Mouse (Mus musculus) kidney, embryonic 16.5 days (tissue): ENCODE results near the gene Cul1. TPM values are rescaled to one million over a fixed set of nuclear protein-coding genes. Genes with fewer than 3 reads are reported as not detected.

Experiments
- ATAC-seq: fragments of 200-750 bp; cut with Nextera tagmentation; 2 replicates; pipeline ENCODE4 v1.8.0; 2017; ENCODE audit warnings: moderate TSS enrichment; ENCODE audit not compliant: low FRiP score, low TSS enrichment
- H3K27ac ChIP-seq: fragments of 300-500 bp; sonication (generic); 2 replicates; pipeline ENCODE4 v1.5.1; 2014; ENCODE audit warnings: low read length
- H3K27me3 ChIP-seq: fragments of 300-500 bp; sonication (generic); 2 replicates; pipeline ENCODE4 v1.6.1; 2014; ENCODE audit warnings: low read length, control low read depth, mixed read lengths; ENCODE audit not compliant: insufficient read depth
- H3K36me3 ChIP-seq: fragments of 300-500 bp; sonication (generic); 2 replicates; pipeline ENCODE4 v1.6.1; 2014; ENCODE audit warnings: low read length, control low read depth, mixed read lengths; ENCODE audit not compliant: insufficient read depth
- H3K4me1 ChIP-seq: fragments of 300-500 bp; sonication (generic); 2 replicates; pipeline ENCODE4 v1.6.1; 2014; ENCODE audit warnings: low read length, control low read depth, mixed read lengths; ENCODE audit not compliant: insufficient read depth
- H3K4me2 ChIP-seq: fragments of 300-500 bp; sonication (generic); replicated peaks from 2 replicates; pipeline ENCODE4 v1.6.1; 2014; ENCODE audit warnings: low read depth, low read length
- H3K4me3 ChIP-seq: fragments of 300-500 bp; sonication (generic); 2 replicates; pipeline ENCODE4 v1.5.1; 2014; ENCODE audit warnings: mild to moderate bottlenecking, low read length
- H3K9ac ChIP-seq: fragments of 300-500 bp; sonication (generic); replicated peaks from 2 replicates; pipeline ENCODE4 v1.6.1; 2014; ENCODE audit warnings: low read length
- H3K9me3 ChIP-seq: fragments of 300-500 bp; sonication (generic); 2 replicates; pipeline ENCODE4 v1.6.1; 2016; ENCODE audit warnings: low read length, control low read depth
- WGBS: fragments of 180-500 bp; shearing (Covaris S2); extraction: QIAGEN DNeasy Blood & Tissue Kit; methylation state at CpG from one replicate; pipeline ENCODE4 v1.1.7; 2014; 5-methylcytosine and 5-hydroxymethylcytosine counted together
- polyA plus RNA-seq: library from polyadenylated mRNA; unstranded; fragments of >200 nt; fragmentation: Nextera tagmentation; extraction: Ambion mirVana; gene quantifications from 2 replicates; pipeline ENCODE4 v1.2.1, GENCODE M21; 2015

Gene Cul1
- polyA plus RNA-seq, 1 experiment from 2014 or later: 133 TPM

GRCm38 (mm10) chr6:47532547-47532946 is 79.3 kb downstream of the Cul1 start:
- Histone ChIP-seq H3K9ac (no peak overlapping the region), H3K4me1 (no peaks in the 10 kb centered on the region), H3K36me3 (peaks cover 53% of the 10 kb centered on the region), H3K27me3 (no peaks in the 10 kb centered on the region), H3K9me3 (no peaks in the 10 kb centered on the region), H3K4me3 (no peak overlapping the region), H3K27ac (no peak overlapping the region), H3K4me2 (no peak overlapping the region)
- WGBS: 76% methylated on average over 1 of the region's 1 CpGs
- no peak for ATAC-seq

GRCm38 (mm10) chr6:47535333-47535732 is 82.1 kb downstream of the Cul1 start:
- WGBS: 91% methylated on average over 5 of the region's 5 CpGs
- Histone ChIP-seq H3K27me3 (no peaks in the 10 kb centered on the region), H3K4me2 (no peak overlapping the region), H3K4me3 (no peak overlapping the region), H3K9ac (no peak overlapping the region), H3K27ac (no peak overlapping the region), H3K36me3 (peaks cover 39% of the 10 kb centered on the region), H3K9me3 (no peaks in the 10 kb centered on the region), H3K4me1 (no peaks in the 10 kb centered on the region)
- no peak for ATAC-seq

GRCm38 (mm10) chr6:47552280-47552679 is 99.1 kb downstream of the Cul1 start:
- H3K4me3 ChIP-seq: no peak overlapping the region
- ATAC-seq: no peak
- no peaks in the 10 kb centered on the region for H3K4me1 ChIP-seq
- peaks cover 47% of the 10 kb centered on the region for H3K36me3 ChIP-seq
- no peaks in the 10 kb centered on the region for H3K9me3 ChIP-seq
- WGBS: 88% methylated on average over 4 of the region's 4 CpGs
- H3K4me2 ChIP-seq: no peak overlapping the region
- H3K27me3 ChIP-seq: no peaks in the 10 kb centered on the region
- no peak overlapping the region for H3K9ac ChIP-seq
- H3K27ac ChIP-seq: no peak overlapping the region

- Histone ChIP-seq H3K4me1 (no peaks in the 10 kb centered on the region), H3K9me3 (no peaks in the 10 kb centered on the region), H3K27ac (no peak overlapping the region), H3K9ac (no peak overlapping the region), H3K36me3 (peaks cover 21% of the 10 kb centered on the region; the same call in 1 of the 2 replicates), H3K4me3 (no peak overlapping the region), H3K4me2 (no peak overlapping the region), H3K27me3 (no peaks in the 10 kb centered on the region)
- whole genome bisulfite sequencing: 89% methylated on average over 2 of the region's 2 CpGs
- ATAC-seq: no peak
These were observed 106.1 kb downstream of the Cul1 start for GRCm38 (mm10) chr6:47559287-47559686.

GRCm38 (mm10) chr6:47560407-47560806 is 107.2 kb downstream of the Cul1 start:
- Histone ChIP-seq H3K9me3 (no peaks in the 10 kb centered on the region), H3K4me1 (no peaks in the 10 kb centered on the region), H3K4me3 (no peak overlapping the region), H3K4me2 (no peak overlapping the region), H3K27me3 (no peaks in the 10 kb centered on the region), H3K9ac (no peak overlapping the region), H3K27ac (no peak overlapping the region), H3K36me3 (peaks cover 11% of the 10 kb centered on the region; the same call in 1 of the 2 replicates)
- ATAC-seq: no peak

- Histone ChIP-seq H3K4me1 (no peaks in the 10 kb centered on the region), H3K36me3 (peaks cover 11% of the 10 kb centered on the region; the same call in 1 of the 2 replicates), H3K4me2 (no peak overlapping the region), H3K4me3 (no peak overlapping the region), H3K9me3 (no peaks in the 10 kb centered on the region), H3K9ac (no peak overlapping the region), H3K27me3 (no peaks in the 10 kb centered on the region), H3K27ac (no peak overlapping the region)
- ATAC-seq: no peak
- WGBS: 88% methylated on average over 2 of the region's 2 CpGs
These were observed 107.6 kb downstream of the Cul1 start for GRCm38 (mm10) chr6:47560846-47561245.

GRCm38 (mm10) chr6:47561426-47561825 is 108.2 kb downstream of the Cul1 start:
- Histone ChIP-seq H3K4me3 (no peak overlapping the region), H3K27me3 (no peaks in the 10 kb centered on the region), H3K9me3 (no peaks in the 10 kb centered on the region), H3K4me2 (no peak overlapping the region), H3K27ac (no peak overlapping the region), H3K9ac (no peak overlapping the region), H3K4me1 (no peaks in the 10 kb centered on the region), H3K36me3 (peaks cover 15% of the 10 kb centered on the region; the same call in 1 of the 2 replicates)
- 89% methylated on average over 5 of the region's 5 CpGs for WGBS
- no peak for ATAC-seq

GRCm38 (mm10) chr6:47565326-47566035 is 112.3 kb downstream of the Cul1 start:
- 86% methylated on average over 1 of the region's 1 CpGs for WGBS
- Histone ChIP-seq H3K27me3 (no peaks in the 10 kb centered on the region), H3K4me1 (no peaks in the 10 kb centered on the region), H3K27ac (no peak overlapping the region), H3K36me3 (peaks cover 38% of the 10 kb centered on the region), H3K9ac (no peak overlapping the region), H3K4me2 (no peak overlapping the region), H3K4me3 (no peak overlapping the region), H3K9me3 (no peaks in the 10 kb centered on the region)
- ATAC-seq: no peak

GRCm38 (mm10) chr6:47572887-47573286 is 119.7 kb downstream of the Cul1 start:
- Histone ChIP-seq H3K9ac (no peak overlapping the region), H3K27me3 (no peaks in the 10 kb centered on the region), H3K27ac (no peak overlapping the region), H3K9me3 (no peaks in the 10 kb centered on the region), H3K4me3 (no peak overlapping the region), H3K36me3 (peaks cover 29% of the 10 kb centered on the region), H3K4me2 (no peak overlapping the region), H3K4me1 (no peaks in the 10 kb centered on the region)
- WGBS: 94% methylated on average over 2 of the region's 2 CpGs
- no peak for ATAC-seq
